ENCODE assay signal across 9 mouse cellular contexts in the genomic region with DNA sequence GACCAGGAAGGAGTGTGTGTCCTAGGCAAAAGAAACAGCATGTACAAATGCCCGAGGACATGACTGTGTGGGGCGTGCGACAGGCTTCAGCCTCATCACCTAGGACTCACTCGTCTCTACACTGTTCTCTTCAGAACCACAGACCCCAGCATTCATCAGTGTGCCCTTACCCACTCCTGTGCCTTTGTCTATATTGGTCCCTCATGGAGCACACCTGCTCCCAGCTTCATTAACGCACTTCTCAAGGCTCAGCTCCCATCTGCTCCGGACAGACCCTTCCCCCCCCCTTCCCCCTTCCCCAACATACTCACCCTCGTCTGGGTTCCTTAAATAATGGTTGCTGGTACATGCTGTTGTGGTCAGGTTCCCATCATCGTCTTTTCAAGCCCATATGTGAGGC. TPM values are rescaled to one million over a fixed set of nuclear protein-coding genes. Genes with fewer than 3 reads are reported as not detected.
DNase-seq lines count a peak whose midpoint lies in the region; ATAC-seq and TF ChIP-seq lines count a peak whose summit lies in the region.
"Had no signal": no experiment of that assay in that cellular context is flagged by ENCODE, and none has a peak within 500 bp of the region (broad histone marks: within the 10 kb centered on the region; RNA-seq: fewer than 3 reads in every experiment).

No protein-coding gene starts in this region.

- H3K27me3 ChIP-seq in kidney, embryonic 15.5 days, result 0 out of 2 replicates have a peak, but pooled peaks cover 3% of the 10 kb centered on the region
- H3K27me3 ChIP-seq in embryonic facial prominence, embryonic 13.5 days, result no peaks in the 10 kb centered on the region
- H3K27me3 ChIP-seq in hindbrain, postnatal 0 days (ENCODE audit: insufficient read depth, low read length), result no peaks in the 10 kb centered on the region
- H3K27me3 ChIP-seq in midbrain, embryonic 16.5 days (ENCODE audit: control insufficient read depth, insufficient read depth, low read depth, low read length), result no peaks in the 10 kb centered on the region

- TF ChIP-seq CTCF in hindbrain, postnatal 0 days (IDR thresholded peaks at IDR 0.05; ENCODE audit: low read depth), result no peak

- no peak overlapping the region for H3K9ac ChIP-seq in kidney, embryonic 15.5 days
- no peak overlapping the region for H3K9ac ChIP-seq in embryonic facial prominence, embryonic 13.5 days
- H3K9ac ChIP-seq in hindbrain, postnatal 0 days (replicated peaks; ENCODE audit: low read length), result no peak overlapping the region
- H3K9ac ChIP-seq in midbrain, embryonic 16.5 days (ENCODE audit: low read depth, low read length), result no peak overlapping the region
- H3K9ac ChIP-seq: limb, embryonic 12.5 days had no signal

- no peaks in the 10 kb centered on the region for H3K9me3 ChIP-seq in kidney, embryonic 15.5 days (replicated peaks)
- no peaks in the 10 kb centered on the region for H3K9me3 ChIP-seq in embryonic facial prominence, embryonic 13.5 days
- no peaks in the 10 kb centered on the region for H3K9me3 ChIP-seq in hindbrain, postnatal 0 days (ENCODE audit: low read length)
- no peaks in the 10 kb centered on the region for H3K9me3 ChIP-seq in midbrain, embryonic 16.5 days (replicated peaks; ENCODE audit: control insufficient read depth, low read length, poor library complexity, severe bottlenecking)
- H3K9me3 ChIP-seq: limb, embryonic 12.5 days had no signal

- ATAC-seq in kidney, embryonic 15.5 days (replicated peaks; ENCODE audit: low FRiP score), result no peak
- no peak for ATAC-seq in embryonic facial prominence, embryonic 13.5 days (ENCODE audit: insufficient number of reproducible peaks, insufficient read depth, low FRiP score, low TSS enrichment, low read depth)
- ATAC-seq in hindbrain, postnatal 0 days, result no peak
- 0 out of 2 replicates have a peak, but pooled peaks have one; percentile 13 for ATAC-seq in midbrain, embryonic 16.5 days
- ATAC-seq in cerebellum, adult (ENCODE audit: insufficient number of reproducible peaks, low FRiP score, low TSS enrichment), result no peak
- ATAC-seq in megakaryocyte, adult 5-6 weeks (ENCODE audit: poor library complexity, severe bottlenecking), result no peak

- H3K4me3 ChIP-seq in kidney, embryonic 15.5 days (replicated peaks), result peak overlapping the region; percentile 74; the same call in 1 of the 2 replicates
- H3K4me3 ChIP-seq in embryonic facial prominence, embryonic 13.5 days, result no peak overlapping the region
- H3K4me3 ChIP-seq in hindbrain, postnatal 0 days (ENCODE audit: low read length), result no peak overlapping the region
- H3K4me3 ChIP-seq in midbrain, embryonic 16.5 days (ENCODE audit: low read depth, low read length), result no peak overlapping the region

- no peak for DNase-seq in kidney, adult 8-10 months
- no peak for DNase-seq in hindbrain, postnatal 0 days (ENCODE audit: low spot score)
- no peak for DNase-seq in gastrocnemius, postnatal 36 days

- 71% methylated on average over 8 of the region's 8 CpGs for WGBS in kidney, embryonic 15.5 days
- WGBS in embryonic facial prominence, embryonic 13.5 days, result 57% methylated on average over 8 of the region's 8 CpGs
- 44% methylated on average over 8 of the region's 8 CpGs for WGBS in hindbrain, postnatal 0 days
- 44% methylated on average over 8 of the region's 8 CpGs for WGBS in midbrain, embryonic 16.5 days

- no peaks in the 10 kb centered on the region for H3K36me3 ChIP-seq in kidney, embryonic 15.5 days
- no peaks in the 10 kb centered on the region for H3K36me3 ChIP-seq in embryonic facial prominence, embryonic 13.5 days
- no peaks in the 10 kb centered on the region for H3K36me3 ChIP-seq in hindbrain, postnatal 0 days (ENCODE audit: insufficient read depth, low read length)
- no peaks in the 10 kb centered on the region for H3K36me3 ChIP-seq in midbrain, embryonic 16.5 days (ENCODE audit: control insufficient read depth, insufficient read depth, low read length)
- H3K36me3 ChIP-seq: limb, embryonic 12.5 days had no signal

- H3K4me1 ChIP-seq in kidney, embryonic 15.5 days, result peaks cover 30% of the 10 kb centered on the region
- H3K4me1 ChIP-seq in embryonic facial prominence, embryonic 13.5 days, result peaks cover 31% of the 10 kb centered on the region
- peaks cover 9% of the 10 kb centered on the region; the same call in 1 of the 2 replicates for H3K4me1 ChIP-seq in hindbrain, postnatal 0 days (ENCODE audit: insufficient read depth, low read length)
- peaks cover 8% of the 10 kb centered on the region; the same call in 1 of the 2 replicates for H3K4me1 ChIP-seq in midbrain, embryonic 16.5 days (ENCODE audit: control insufficient read depth, insufficient read depth, low read length)

- H3K4me2 ChIP-seq in kidney, embryonic 15.5 days, result peak overlapping the region; percentile 99
- peak overlapping the region; percentile 97; the same call in 1 of the 2 replicates for H3K4me2 ChIP-seq in embryonic facial prominence, embryonic 13.5 days
- H3K4me2 ChIP-seq in hindbrain, postnatal 0 days (ENCODE audit: low read depth, low read length), result peak overlapping the region; percentile 99; the same call in 1 of the 2 replicates
- H3K4me2 ChIP-seq in midbrain, embryonic 16.5 days (ENCODE audit: low read length), result no peak overlapping the region; the same call in 1 of the 2 replicates

- intact Hi-C loops in gastrocnemius, postnatal 36 days (cut with DNase I), result no loop called here

- peak overlapping the region; percentile 69 for H3K27ac ChIP-seq in kidney, embryonic 15.5 days
- no peak overlapping the region for H3K27ac ChIP-seq in embryonic facial prominence, embryonic 13.5 days
- H3K27ac ChIP-seq in hindbrain, postnatal 0 days, result no peak overlapping the region
- H3K27ac ChIP-seq in midbrain, embryonic 16.5 days (ENCODE audit: low read length), result no peak overlapping the region
- H3K27ac ChIP-seq: limb, embryonic 12.5 days had no signal

RNA-seq across cellular contexts. Expression of gene Ttc39a, which starts 1.0 kb away (rescaled TPM):
- 5.4 and 5.6 TPM in 2 replicates for polyA plus RNA-seq in kidney, embryonic 15.5 days (2015; fragmentation: Nextera tagmentation; extraction: Ambion mirVana)
- 4.6 and 4.9 TPM in 2 replicates for polyA plus RNA-seq in embryonic facial prominence, embryonic 13.5 days (2015; fragmentation: Nextera tagmentation; extraction: Ambion mirVana)
- total RNA-seq in hindbrain, postnatal 0 days (2014; rRNA removed), result 4.0 and 6.8 TPM in 2 replicates
- polyA plus RNA-seq in hindbrain, postnatal 0 days (2015; fragmentation: Nextera tagmentation; extraction: Ambion mirVana), result 5.3 and 6.4 TPM in 2 replicates
- polyA plus RNA-seq in midbrain, embryonic 16.5 days (2015; fragmentation: Nextera tagmentation; extraction: Ambion mirVana), result 2.8 and 2.9 TPM in 2 replicates
- 0.29 TPM in 1 of 2 replicates, not detected in the other for total RNA-seq in megakaryocyte, adult 5-6 weeks (2015)
- total RNA-seq in megakaryocyte, adult 5-6 weeks (2017), result 0.16 and 0.51 TPM in 2 replicates
- total RNA-seq in gastrocnemius, postnatal 36 days (2021), result under 1 TPM; 0.17 to 0.18 TPM
